Mouse (Mus musculus): ENCODE data around the gene Tmem11.

GRCm38 (mm10) chr11:60915201-60915600, 36.1 kb upstream of the Tmem11 start:
- no peak for TF ChIP-seq POLR2A (IDR thresholded peaks at IDR 0.05; ENCODE audit: low read depth, low read length)
- TF ChIP-seq CTCF (IDR thresholded peaks at IDR 0.05; ENCODE audit: borderline replicate concordance, insufficient read depth, low read length): no peak

Measured in embryonic fibroblast, embryonic 13.5 days (primary cell).